Mouse (Mus musculus): ENCODE measurements around the gene Med15. TPM values are rescaled to one million over a fixed set of nuclear protein-coding genes. Genes with fewer than 3 reads are reported as not detected.

Med15 gene
- polyA plus RNA-seq, 1 experiment from 2014 or later = 19.2 TPM

Other genes with a start within 250 kb of the Med15 start
- gene Aifm3, start 243.3 kb downstream of the Med15 start, polyA plus RNA-seq (2015; fragmentation: Nextera tagmentation; extraction: Ambion mirVana) = 3.8 and 6.3 TPM in 2 replicates
- gene Lztr1, start 224.2 kb downstream of the Med15 start, polyA plus RNA-seq (2015; fragmentation: Nextera tagmentation; extraction: Ambion mirVana) = 25.2 and 25.7 TPM in 2 replicates
- gene Thap7, start 201.8 kb downstream of the Med15 start, polyA plus RNA-seq (2015; fragmentation: Nextera tagmentation; extraction: Ambion mirVana) = 18.9 and 21.1 TPM in 2 replicates
- gene Lrrc74b, start 171.6 kb downstream of the Med15 start, polyA plus RNA-seq (2015; fragmentation: Nextera tagmentation; extraction: Ambion mirVana) = 0.06 TPM in 1 of 2 replicates, not detected in the other
- gene P2rx6, start 171.0 kb downstream of the Med15 start, polyA plus RNA-seq (2015; fragmentation: Nextera tagmentation; extraction: Ambion mirVana) = 0.07 and 0.09 TPM in 2 replicates
- 2.9 and 3.5 TPM in 2 replicates for gene Slc7a4, start 149.7 kb downstream of the Med15 start, polyA plus RNA-seq (2015; fragmentation: Nextera tagmentation; extraction: Ambion mirVana)
- gene Smpd4, start 113.5 kb downstream of the Med15 start, polyA plus RNA-seq (2015; fragmentation: Nextera tagmentation; extraction: Ambion mirVana) = 13.6 and 15.1 TPM in 2 replicates
- 2.2 and 2.5 TPM in 2 replicates for gene Ccdc74a, start 86.4 kb downstream of the Med15 start, polyA plus RNA-seq (2015; fragmentation: Nextera tagmentation; extraction: Ambion mirVana)
- gene Klhl22, start 26.7 kb upstream of the Med15 start, polyA plus RNA-seq (2015; fragmentation: Nextera tagmentation; extraction: Ambion mirVana) = 11.2 and 12.8 TPM in 2 replicates
- 0.67 TPM in 2 replicates for gene Scarf2, start 64.4 kb upstream of the Med15 start, polyA plus RNA-seq (2015; fragmentation: Nextera tagmentation; extraction: Ambion mirVana)
- gene B830017H08Rik, start 100.2 kb upstream of the Med15 start, polyA plus RNA-seq (2015; fragmentation: Nextera tagmentation; extraction: Ambion mirVana) = not detected in 2 replicates
- gene Car15, start 105.5 kb upstream of the Med15 start, polyA plus RNA-seq (2015; fragmentation: Nextera tagmentation; extraction: Ambion mirVana) = 0.58 and 0.88 TPM in 2 replicates
- 0.09 TPM in 1 of 2 replicates, not detected in the other for gene Gm20518, start 158.8 kb upstream of the Med15 start, polyA plus RNA-seq (2015; fragmentation: Nextera tagmentation; extraction: Ambion mirVana)
- not detected in 2 replicates for gene Tssk1, start 161.3 kb upstream of the Med15 start, polyA plus RNA-seq (2015; fragmentation: Nextera tagmentation; extraction: Ambion mirVana)
- 19.8 and 21.3 TPM in 2 replicates for gene Dgcr2, start 165.7 kb upstream of the Med15 start, polyA plus RNA-seq (2015; fragmentation: Nextera tagmentation; extraction: Ambion mirVana)
- gene Tssk2, start 165.7 kb upstream of the Med15 start, polyA plus RNA-seq (2015; fragmentation: Nextera tagmentation; extraction: Ambion mirVana) = not detected in 2 replicates
- gene Ess2, start 178.5 kb upstream of the Med15 start, polyA plus RNA-seq (2015; fragmentation: Nextera tagmentation; extraction: Ambion mirVana) = 9.1 and 9.4 TPM in 2 replicates
- gene Gsc2, start 182.2 kb upstream of the Med15 start, polyA plus RNA-seq (2015; fragmentation: Nextera tagmentation; extraction: Ambion mirVana) = not detected in 2 replicates
- gene Slc25a1, start 195.3 kb upstream of the Med15 start, polyA plus RNA-seq (2015; fragmentation: Nextera tagmentation; extraction: Ambion mirVana) = 55.8 and 63.5 TPM in 2 replicates
- 2.3 and 2.5 TPM in 2 replicates for gene Vpreb2, start 247.5 kb upstream of the Med15 start, polyA plus RNA-seq (2015; fragmentation: Nextera tagmentation; extraction: Ambion mirVana)

Measured in liver, embryonic 16.5 days (tissue).